Mouse (Mus musculus): ENCODE results near the gene Elfn2. TPM values are rescaled to one million over a fixed set of nuclear protein-coding genes. Genes with fewer than 3 reads are reported as not detected.

Elfn2 gene
- polyA plus RNA-seq (2015; fragmentation: Nextera tagmentation; extraction: Ambion mirVana) = 0.16 and 0.55 TPM in 2 replicates

DNA sequence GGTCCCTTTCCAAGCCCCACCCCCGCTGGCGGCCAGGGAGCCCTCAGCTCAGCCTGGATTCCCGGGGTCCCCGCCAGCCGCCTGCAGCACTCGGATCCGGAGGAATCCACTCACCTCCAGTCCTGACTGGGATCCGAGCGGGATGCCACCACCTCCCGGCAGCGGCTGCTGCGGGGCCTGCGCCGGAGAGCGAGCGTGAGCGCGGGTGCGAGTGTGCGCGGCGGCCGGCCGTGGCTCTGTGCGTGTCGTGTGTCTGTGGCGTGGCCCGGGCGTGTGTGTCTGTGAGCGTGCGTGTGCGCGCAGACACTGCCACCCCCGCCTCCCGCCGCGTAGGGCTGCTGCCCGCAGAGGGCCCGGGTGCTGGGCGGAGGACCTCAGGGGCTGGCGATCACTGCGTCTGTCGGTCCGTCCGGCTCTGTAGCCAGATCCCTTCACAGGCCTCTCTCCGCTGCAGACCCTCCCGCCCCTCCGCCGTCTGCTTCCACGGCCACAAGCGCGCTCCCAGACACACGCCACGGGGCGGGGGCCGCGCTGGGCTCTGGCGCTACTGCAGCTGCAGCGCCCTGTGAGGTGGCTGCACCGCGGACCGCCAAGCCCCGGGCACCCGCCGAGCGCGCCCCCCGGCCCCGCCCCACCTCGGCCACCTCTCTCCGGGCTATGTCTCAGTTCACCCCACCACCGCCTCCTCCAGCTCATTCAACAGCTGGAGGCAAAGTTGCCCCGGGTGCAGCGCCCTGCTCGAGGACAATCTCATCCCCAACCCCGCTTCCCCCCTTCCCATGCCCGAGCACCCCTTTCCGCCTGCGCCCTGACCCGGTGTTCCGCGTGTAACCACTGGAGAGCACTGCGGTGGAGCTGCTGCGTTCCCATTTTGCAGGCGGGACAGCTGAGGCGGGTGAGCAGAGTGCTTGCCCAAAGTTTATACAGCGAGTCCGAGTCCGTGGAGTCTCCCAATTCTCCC, at the start of gene Elfn2:
Elfn2 (minus strand) TSS at position 482 of the 961 bp plus-strand sequence.
- H3K4me2 ChIP-seq (ENCODE audit: low read depth, low read length) = peak within 1 kb of the TSS; percentile 73
- peak within 1 kb of the TSS; percentile 37 for H3K9ac ChIP-seq (ENCODE audit: low read length)
- H3K4me1 ChIP-seq (ENCODE audit: control insufficient read depth, insufficient read depth, low read length) = peaks cover 29% of the 10 kb centered on the region
- H3K36me3 ChIP-seq (ENCODE audit: control insufficient read depth, insufficient read depth) = no peaks in the 10 kb centered on the region
- 2% methylated on average over 83 of the region's 89 CpGs for WGBS
- peak within 1 kb of the TSS; percentile 51 for H3K4me3 ChIP-seq (ENCODE audit: low read length)
- no peaks in the 10 kb centered on the region for H3K9me3 ChIP-seq (replicated peaks; ENCODE audit: control insufficient read depth, low read length)
- peaks cover 78% of the 10 kb centered on the region for H3K27me3 ChIP-seq (ENCODE audit: control insufficient read depth, insufficient read depth, low read length)
- ATAC-seq (replicated peaks; ENCODE audit: extremely low read depth, insufficient read depth, low FRiP score) = no peak
- H3K27ac ChIP-seq (ENCODE audit: low read length) = no peak within 1 kb of the TSS

DNA sequence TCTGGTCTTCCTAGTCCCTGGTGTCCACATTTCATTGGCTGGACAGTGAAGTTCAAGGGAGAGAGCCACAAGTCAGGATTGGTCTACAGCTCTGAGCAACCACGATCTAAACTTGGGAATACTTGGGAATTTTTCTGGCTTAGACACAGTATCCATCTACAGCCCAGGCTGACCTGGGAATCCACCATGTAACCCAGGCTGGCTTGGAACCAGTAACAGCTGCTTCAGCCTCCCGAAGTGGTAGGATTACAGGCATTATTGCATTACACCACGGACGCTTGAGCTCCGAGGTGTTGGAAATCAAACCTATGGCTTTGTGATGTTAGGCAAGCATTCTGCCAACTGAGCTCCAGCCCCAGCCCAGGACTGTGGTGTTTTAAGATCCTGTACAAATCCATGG, 45.1 kb upstream of the Elfn2 start:
- no peak overlapping the region for H3K4me2 ChIP-seq (ENCODE audit: low read depth, low read length)
- H3K27me3 ChIP-seq (ENCODE audit: control insufficient read depth, insufficient read depth, low read length) = no peaks in the 10 kb centered on the region
- no peak overlapping the region for H3K27ac ChIP-seq (ENCODE audit: low read length)
- no peaks in the 10 kb centered on the region for H3K36me3 ChIP-seq (ENCODE audit: control insufficient read depth, insufficient read depth)
- no peaks in the 10 kb centered on the region; the same call in 1 of the 2 replicates for H3K9me3 ChIP-seq (replicated peaks; ENCODE audit: control insufficient read depth, low read length)
- no peaks in the 10 kb centered on the region for H3K4me1 ChIP-seq (ENCODE audit: control insufficient read depth, insufficient read depth, low read length)
- WGBS = 72% methylated on average over 5 of the region's 5 CpGs
- H3K9ac ChIP-seq (ENCODE audit: low read length) = no peak overlapping the region
- ATAC-seq (replicated peaks; ENCODE audit: extremely low read depth, insufficient read depth, low FRiP score) = no peak
- no peak overlapping the region for H3K4me3 ChIP-seq (ENCODE audit: low read length)

DNA sequence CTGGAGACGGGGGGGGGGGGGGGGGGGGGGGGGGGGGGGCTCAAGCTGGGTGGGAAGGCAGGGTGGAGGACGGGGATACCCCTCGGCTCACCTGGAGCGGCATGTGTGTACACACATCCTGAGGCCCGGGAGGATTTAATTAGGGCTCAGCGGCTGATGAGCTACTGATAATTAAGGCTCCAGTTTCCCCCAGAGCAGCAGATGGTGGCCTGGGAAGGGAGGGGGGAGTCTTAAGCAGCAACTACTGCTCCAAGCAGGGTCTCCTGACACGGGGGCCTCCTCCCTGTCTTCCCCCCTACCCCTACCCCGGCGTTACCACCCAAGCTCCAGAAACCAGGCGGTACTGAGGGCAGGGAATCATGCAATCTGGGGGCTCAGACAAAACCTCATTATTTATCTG, 44.6 kb upstream of the Elfn2 start:
- no peak for ATAC-seq (replicated peaks; ENCODE audit: extremely low read depth, insufficient read depth, low FRiP score)
- 33% methylated on average over 7 of the region's 10 CpGs for WGBS
- no peaks in the 10 kb centered on the region for H3K27me3 ChIP-seq (ENCODE audit: control insufficient read depth, insufficient read depth, low read length)

DNA sequence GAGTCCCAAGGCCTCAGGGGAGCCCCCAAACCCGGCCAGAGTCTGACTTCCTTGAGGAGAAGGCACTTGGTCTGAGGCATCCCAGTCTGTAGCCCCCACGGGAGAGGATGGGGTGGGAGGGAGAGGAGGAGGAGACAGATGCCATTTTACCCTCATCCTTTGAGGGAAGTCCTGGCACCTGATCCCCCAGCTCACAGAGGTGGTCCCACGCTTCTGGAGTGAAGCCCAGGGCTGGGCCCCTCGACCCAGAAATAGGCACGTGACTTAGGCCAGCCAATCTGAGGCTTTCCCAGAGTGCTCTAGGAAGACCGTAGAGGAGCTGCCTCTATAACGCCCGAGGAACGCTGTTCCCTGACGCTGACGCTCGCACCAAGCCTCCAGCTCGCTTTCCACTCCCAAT, 42.5 kb upstream of the Elfn2 start:
- Histone ChIP-seq H3K9ac (ENCODE audit: low read length) (no peak overlapping the region), H3K36me3 (ENCODE audit: control insufficient read depth, insufficient read depth) (no peaks in the 10 kb centered on the region), H3K4me2 (ENCODE audit: low read depth, low read length) (no peak overlapping the region), H3K9me3 (replicated peaks; ENCODE audit: control insufficient read depth, low read length) (no peaks in the 10 kb centered on the region), H3K4me1 (ENCODE audit: control insufficient read depth, insufficient read depth, low read length) (no peaks in the 10 kb centered on the region), H3K27me3 (ENCODE audit: control insufficient read depth, insufficient read depth, low read length) (no peaks in the 10 kb centered on the region), H3K27ac (ENCODE audit: low read length) (no peak overlapping the region), H3K4me3 (ENCODE audit: low read length) (no peak overlapping the region)
- no peak for ATAC-seq (replicated peaks; ENCODE audit: extremely low read depth, insufficient read depth, low FRiP score)
- 71% methylated on average over 13 of the region's 13 CpGs for WGBS

More for the DNA sequence above, 44.6 kb upstream of the Elfn2 start:
- Histone ChIP-seq H3K27ac (ENCODE audit: low read length) (no peak overlapping the region), H3K9me3 (replicated peaks; ENCODE audit: control insufficient read depth, low read length) (no peaks in the 10 kb centered on the region), H3K9ac (ENCODE audit: low read length) (no peak overlapping the region), H3K4me1 (ENCODE audit: control insufficient read depth, insufficient read depth, low read length) (no peaks in the 10 kb centered on the region), H3K36me3 (ENCODE audit: control insufficient read depth, insufficient read depth) (no peaks in the 10 kb centered on the region), H3K4me3 (ENCODE audit: low read length) (no peak overlapping the region), H3K4me2 (ENCODE audit: low read depth, low read length) (no peak overlapping the region)

DNA sequence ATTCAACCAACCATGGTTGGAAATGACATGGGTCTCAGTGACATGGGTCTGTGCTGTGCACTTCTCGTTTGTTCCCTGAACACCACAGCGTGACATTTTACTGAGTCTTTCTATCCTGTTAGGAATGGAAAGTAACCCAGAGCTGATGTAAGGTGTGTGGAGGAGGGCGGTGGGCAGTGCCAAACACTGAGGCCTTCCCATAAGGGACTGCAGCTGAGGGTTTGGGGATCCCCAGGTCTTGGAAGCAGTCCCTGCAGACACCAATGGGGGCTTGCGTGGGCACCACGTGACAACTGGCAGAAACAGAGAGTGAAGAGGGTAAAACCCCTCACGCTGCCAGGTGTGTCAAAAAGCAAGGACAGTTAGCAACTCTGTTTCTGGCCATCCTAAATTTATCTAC, 39.6 kb upstream of the Elfn2 start:
- no peaks in the 10 kb centered on the region for H3K27me3 ChIP-seq (ENCODE audit: control insufficient read depth, insufficient read depth, low read length)
- no peak overlapping the region for H3K9ac ChIP-seq (ENCODE audit: low read length)
- no peak overlapping the region for H3K27ac ChIP-seq (ENCODE audit: low read length)
- WGBS = 88% methylated on average over 6 of the region's 6 CpGs
- ATAC-seq (replicated peaks; ENCODE audit: extremely low read depth, insufficient read depth, low FRiP score) = no peak
- no peak overlapping the region for H3K4me2 ChIP-seq (ENCODE audit: low read depth, low read length)
- H3K36me3 ChIP-seq (ENCODE audit: control insufficient read depth, insufficient read depth) = no peaks in the 10 kb centered on the region
- no peaks in the 10 kb centered on the region for H3K4me1 ChIP-seq (ENCODE audit: control insufficient read depth, insufficient read depth, low read length)
- no peak overlapping the region for H3K4me3 ChIP-seq (ENCODE audit: low read length)
- no peaks in the 10 kb centered on the region for H3K9me3 ChIP-seq (replicated peaks; ENCODE audit: control insufficient read depth, low read length)

DNA sequence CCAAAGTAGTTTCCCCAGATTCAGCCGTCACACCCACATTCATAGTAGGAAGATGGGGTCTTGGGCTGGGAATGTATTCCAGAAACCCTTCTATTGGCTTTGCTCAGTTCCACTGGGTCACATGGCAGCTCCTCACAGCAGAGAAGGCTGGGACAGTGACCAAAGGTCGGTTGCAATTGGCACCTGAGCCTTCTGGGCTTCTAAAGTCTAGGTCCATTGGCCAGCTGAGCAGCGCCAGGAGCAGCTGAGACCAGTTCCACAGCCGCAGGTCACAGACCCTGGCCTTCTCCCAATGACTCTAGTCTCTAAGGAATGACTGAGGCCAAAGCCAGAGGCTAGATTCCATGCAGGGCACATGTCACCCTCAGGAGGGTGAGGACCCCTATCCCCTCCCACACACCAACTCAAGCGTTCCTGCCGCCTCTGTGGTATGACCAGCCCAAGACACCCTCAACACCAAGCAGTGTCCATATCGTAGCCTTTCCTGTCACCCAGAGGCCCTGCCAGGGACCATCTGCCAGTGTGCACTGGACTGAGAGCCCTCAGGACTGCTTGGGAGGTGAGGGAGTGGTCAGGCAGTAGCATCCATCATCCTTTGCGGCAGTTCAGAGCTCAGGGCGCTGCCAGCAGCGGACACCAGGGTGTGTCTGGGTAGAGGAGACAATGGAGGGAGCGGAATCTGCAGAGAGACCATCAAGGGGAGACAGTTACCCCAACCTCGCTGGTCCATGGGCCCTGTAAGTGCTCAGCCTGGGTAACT, 37.6 kb upstream of the Elfn2 start:
- 76% methylated on average over 12 of the region's 12 CpGs for WGBS
- no peak for ATAC-seq (replicated peaks; ENCODE audit: extremely low read depth, insufficient read depth, low FRiP score)

DNA sequence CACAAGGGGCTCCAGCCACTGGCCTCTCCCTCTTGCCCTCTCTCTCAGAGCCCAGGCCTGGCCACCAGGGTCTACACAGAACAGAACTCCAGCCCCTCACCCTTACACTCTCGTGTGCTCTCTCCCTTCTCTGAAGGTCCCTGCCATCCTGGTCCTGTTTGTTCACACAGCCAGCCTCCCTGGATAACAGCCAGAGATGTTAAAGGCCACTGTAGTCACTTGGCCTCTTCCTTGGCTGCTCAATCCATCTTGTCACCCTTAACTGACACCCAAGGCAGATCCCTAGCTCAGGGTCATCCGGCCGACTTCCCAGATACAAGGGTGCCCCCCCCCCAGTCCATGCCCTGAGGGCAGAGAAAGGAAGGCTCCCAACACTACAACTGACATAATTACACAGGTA, 36.7 kb upstream of the Elfn2 start:
- 44% methylated on average over 3 of the region's 3 CpGs for WGBS
- Histone ChIP-seq H3K4me3 (ENCODE audit: low read length) (no peak overlapping the region), H3K4me1 (ENCODE audit: control insufficient read depth, insufficient read depth, low read length) (no peaks in the 10 kb centered on the region), H3K27ac (ENCODE audit: low read length) (no peak overlapping the region), H3K9me3 (replicated peaks; ENCODE audit: control insufficient read depth, low read length) (no peaks in the 10 kb centered on the region), H3K4me2 (ENCODE audit: low read depth, low read length) (no peak overlapping the region), H3K27me3 (ENCODE audit: control insufficient read depth, insufficient read depth, low read length) (no peaks in the 10 kb centered on the region), H3K36me3 (ENCODE audit: control insufficient read depth, insufficient read depth) (no peaks in the 10 kb centered on the region), H3K9ac (ENCODE audit: low read length) (no peak overlapping the region)
- ATAC-seq (replicated peaks; ENCODE audit: extremely low read depth, insufficient read depth, low FRiP score) = no peak

More for the DNA sequence above, 37.6 kb upstream of the Elfn2 start:
- Histone ChIP-seq H3K36me3 (ENCODE audit: control insufficient read depth, insufficient read depth) (no peaks in the 10 kb centered on the region), H3K4me2 (ENCODE audit: low read depth, low read length) (no peak overlapping the region), H3K4me3 (ENCODE audit: low read length) (no peak overlapping the region), H3K27me3 (ENCODE audit: control insufficient read depth, insufficient read depth, low read length) (no peaks in the 10 kb centered on the region), H3K9ac (ENCODE audit: low read length) (no peak overlapping the region), H3K27ac (ENCODE audit: low read length) (no peak overlapping the region), H3K9me3 (replicated peaks; ENCODE audit: control insufficient read depth, low read length) (no peaks in the 10 kb centered on the region), H3K4me1 (ENCODE audit: control insufficient read depth, insufficient read depth, low read length) (no peaks in the 10 kb centered on the region)

DNA sequence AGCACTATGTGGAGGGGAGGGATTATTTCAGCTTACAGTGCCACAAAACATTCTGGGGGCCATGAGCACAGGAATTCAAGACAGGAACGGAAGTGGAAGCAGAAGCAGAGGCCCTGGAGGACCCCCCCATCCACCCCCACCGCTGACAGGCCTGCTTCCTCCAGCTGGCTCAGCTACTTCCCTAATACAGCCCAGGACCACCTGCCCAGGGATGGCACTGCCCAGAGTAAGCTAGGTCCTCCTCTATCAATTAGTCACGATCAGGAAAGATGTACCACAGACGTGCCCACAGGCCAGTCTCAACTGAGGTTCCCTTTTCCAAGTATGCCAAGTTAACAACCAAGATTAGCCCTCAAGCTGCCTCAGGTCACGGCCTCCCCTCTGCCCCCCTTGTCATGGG, 35.6 kb upstream of the Elfn2 start:
- Histone ChIP-seq H3K27me3 (ENCODE audit: control insufficient read depth, insufficient read depth, low read length) (no peaks in the 10 kb centered on the region), H3K9ac (ENCODE audit: low read length) (no peak overlapping the region), H3K27ac (ENCODE audit: low read length) (no peak overlapping the region), H3K4me1 (ENCODE audit: control insufficient read depth, insufficient read depth, low read length) (no peaks in the 10 kb centered on the region), H3K9me3 (replicated peaks; ENCODE audit: control insufficient read depth, low read length) (no peaks in the 10 kb centered on the region), H3K4me3 (ENCODE audit: low read length) (no peak overlapping the region), H3K4me2 (ENCODE audit: low read depth, low read length) (no peak overlapping the region), H3K36me3 (ENCODE audit: control insufficient read depth, insufficient read depth) (no peaks in the 10 kb centered on the region)
- WGBS = 57% methylated on average over 5 of the region's 5 CpGs
- ATAC-seq (replicated peaks; ENCODE audit: extremely low read depth, insufficient read depth, low FRiP score) = no peak

DNA sequence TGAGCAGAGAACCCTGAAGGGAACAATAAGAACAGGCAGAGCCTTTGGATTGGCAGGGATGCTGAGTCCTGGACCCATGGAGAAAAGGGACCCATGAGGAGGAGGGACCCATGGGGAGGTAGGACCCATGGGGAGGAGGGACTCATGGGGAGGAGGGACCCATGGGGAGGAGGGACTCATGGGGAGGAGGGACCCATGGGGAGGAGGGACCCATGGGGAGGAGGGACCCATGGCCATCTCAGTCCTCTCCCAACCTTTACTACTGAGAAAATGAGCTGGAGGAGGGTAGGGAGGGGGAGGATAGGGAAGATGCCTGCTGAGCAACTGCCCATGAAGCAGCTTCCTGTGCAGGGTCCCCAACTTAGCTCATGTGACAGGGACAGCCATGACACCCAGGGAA, 34.4 kb upstream of the Elfn2 start:
- Histone ChIP-seq H3K36me3 (ENCODE audit: control insufficient read depth, insufficient read depth) (no peaks in the 10 kb centered on the region), H3K9ac (ENCODE audit: low read length) (no peak overlapping the region), H3K27me3 (ENCODE audit: control insufficient read depth, insufficient read depth, low read length) (no peaks in the 10 kb centered on the region), H3K4me1 (ENCODE audit: control insufficient read depth, insufficient read depth, low read length) (no peaks in the 10 kb centered on the region), H3K27ac (ENCODE audit: low read length) (no peak overlapping the region), H3K4me3 (ENCODE audit: low read length) (no peak overlapping the region), H3K9me3 (replicated peaks; ENCODE audit: control insufficient read depth, low read length) (no peaks in the 10 kb centered on the region), H3K4me2 (ENCODE audit: low read depth, low read length) (no peak overlapping the region)
- ATAC-seq (replicated peaks; ENCODE audit: extremely low read depth, insufficient read depth, low FRiP score) = no peak

Data from heart, embryonic 16.5 days (tissue).